Mouse (Mus musculus): ENCODE data around the gene Pmm1. TPM values are rescaled to one million over a fixed set of nuclear protein-coding genes. Genes with fewer than 3 reads are reported as not detected.

The Pmm1 gene
- total RNA-seq, 2 experiments from 2014 or later = 24.8 to 26.0 TPM

Other genes starting within 250 kb of the Pmm1 start
- 10 to 100 TPM; 73.7 to 73.9 TPM for gene Zc3h7b, start 215.9 kb downstream of the Pmm1 start, total RNA-seq (2021)
- gene Rangap1, start 215.4 kb downstream of the Pmm1 start, total RNA-seq (2021) = 10 to 100 TPM; 24.9 to 25.1 TPM
- 100 to 1,000 TPM; 123 to 132 TPM for gene Tef, start 158.5 kb downstream of the Pmm1 start, total RNA-seq (2021)
- gene Tob2, start 102.1 kb downstream of the Pmm1 start, total RNA-seq (2021) = 100 to 1,000 TPM in 1 of 2 experiments, 10 to 100 TPM in 1; 74.9 to 130 TPM
- 10 to 100 TPM; 35.0 to 39.8 TPM for gene Phf5a, start 89.0 kb downstream of the Pmm1 start, total RNA-seq (2021)
- 1,000 to 10,000 TPM; 2,177 to 2,250 TPM for gene Aco2, start 88.6 kb downstream of the Pmm1 start, total RNA-seq (2021)
- gene Polr3h, start 34.7 kb downstream of the Pmm1 start, total RNA-seq (2021) = 10 to 100 TPM in 1 of 2 experiments, 1 to 10 TPM in 1; 9.0 to 10.6 TPM
- 10 to 100 TPM; 72.5 to 86.4 TPM for gene Csdc2, start 24.2 kb downstream of the Pmm1 start, total RNA-seq (2021)
- not detected for gene 1700029P11Rik, start 19.6 kb upstream of the Pmm1 start, total RNA-seq (2021)
- 10 to 100 TPM; 25.0 to 26.5 TPM for gene Xrcc6, start 26.9 kb upstream of the Pmm1 start, total RNA-seq (2021)
- 10 to 100 TPM; 26.9 to 30.9 TPM for gene Desi1, start 72.9 kb upstream of the Pmm1 start, total RNA-seq (2021)
- 10 to 100 TPM; 51.0 to 55.2 TPM for gene Snu13, start 86.7 kb upstream of the Pmm1 start, total RNA-seq (2021)
- gene 4930407I10Rik, start 98.2 kb upstream of the Pmm1 start, total RNA-seq (2021) = not detected
- gene Mei1, start 109.1 kb upstream of the Pmm1 start, total RNA-seq (2021) = not detected
- 1 to 10 TPM; 3.4 to 5.6 TPM for gene Ccdc134, start 167.0 kb upstream of the Pmm1 start, total RNA-seq (2021)
- 10 to 100 TPM; 17.4 to 19.5 TPM for gene Srebf2, start 186.3 kb upstream of the Pmm1 start, total RNA-seq (2021)

Data from heart, postnatal 36 days (tissue).